Mouse (Mus musculus) testis, adult 2 months (tissue): ENCODE data around the gene Stab2. TPM values are rescaled to one million over a fixed set of nuclear protein-coding genes. Genes with fewer than 3 reads are reported as not detected.

Source experiments
- H3K27ac ChIP-seq: fragments of 200-500 bp; 2 replicates; pipeline ENCODE4 v1.5.1; 2012; ENCODE audit warnings: low read depth, low read length; ENCODE audit not compliant: control insufficient read depth, insufficient read depth
- H3K27me3 ChIP-seq: fragments of 200-500 bp; 2 replicates; pipeline ENCODE4 v1.6.1; 2012; ENCODE audit warnings: mild to moderate bottlenecking, low read length, moderate library complexity; ENCODE audit not compliant: control insufficient read depth, insufficient read depth
- H3K36me3 ChIP-seq: fragments of 200-500 bp; 2 replicates; pipeline ENCODE4 v1.6.1; 2012; ENCODE audit warnings: mild to moderate bottlenecking, low read length; ENCODE audit not compliant: control insufficient read depth, insufficient read depth
- H3K4me1 ChIP-seq: fragments of 200-500 bp; 2 replicates; pipeline ENCODE4 v1.6.1; 2012; ENCODE audit warnings: low read length; ENCODE audit not compliant: control insufficient read depth, insufficient read depth
- H3K4me3 ChIP-seq: fragments of 200-500 bp; 2 replicates; pipeline ENCODE4 v1.5.1; 2012; ENCODE audit warnings: low read depth, mild to moderate bottlenecking, low read length, moderate library complexity, mixed read lengths; ENCODE audit not compliant: control insufficient read depth
- CTCF ChIP-seq: fragments of 200-500 bp; IDR thresholded peaks from 2 replicates; pipeline ENCODE4 v1.5.1; 2012; ENCODE audit warnings: low read depth, mild to moderate bottlenecking, inconsistent platforms, low read length, moderate library complexity; ENCODE audit not compliant: control insufficient read depth, insufficient read depth, insufficient replicate concordance
- POLR2A ChIP-seq: fragments of 200-500 bp; IDR thresholded peaks from 2 replicates; pipeline ENCODE4 v1.6.1; 2012; ENCODE audit warnings: low read depth, mild to moderate bottlenecking, inconsistent platforms, low read length, moderate library complexity; ENCODE audit not compliant: control insufficient read depth
- polyA plus RNA-seq: library from polyadenylated mRNA; depleted of rRNA; stranded (reverse); fragments of >200 nt; gene quantifications from 2 replicates; pipeline ENCODE4 v1.2.3, GENCODE M21; 2012

Stab2 gene
- polyA plus RNA-seq, 1 experiment: 6.5 TPM

DNA sequence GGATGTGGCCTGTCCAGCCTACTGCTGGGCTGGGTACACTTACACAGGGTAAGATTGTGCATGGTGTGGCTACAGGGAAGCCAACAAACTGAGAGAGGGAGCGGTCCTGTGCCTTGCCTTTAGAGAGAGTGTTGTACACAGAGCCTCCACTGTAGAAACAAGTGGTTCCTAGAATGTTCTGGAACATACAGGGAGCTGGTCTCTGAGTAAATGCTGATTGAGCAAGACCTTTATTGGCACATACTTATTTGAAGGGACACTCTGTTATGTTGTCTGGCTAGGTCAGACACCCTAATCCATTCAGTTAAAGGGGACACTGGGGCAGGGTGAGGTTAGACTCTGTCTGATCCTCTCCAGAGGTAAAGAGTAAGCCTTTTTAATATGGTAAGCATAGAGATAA is 84.2 kb downstream of the Stab2 start:
- H3K27me3 ChIP-seq: no peaks in the 10 kb centered on the region
- no peak overlapping the region for H3K27ac ChIP-seq
- no peak for TF ChIP-seq POLR2A
- TF ChIP-seq CTCF: no peak
- no peak overlapping the region for H3K4me3 ChIP-seq
- no peaks in the 10 kb centered on the region for H3K4me1 ChIP-seq
- H3K36me3 ChIP-seq: no peaks in the 10 kb centered on the region

DNA sequence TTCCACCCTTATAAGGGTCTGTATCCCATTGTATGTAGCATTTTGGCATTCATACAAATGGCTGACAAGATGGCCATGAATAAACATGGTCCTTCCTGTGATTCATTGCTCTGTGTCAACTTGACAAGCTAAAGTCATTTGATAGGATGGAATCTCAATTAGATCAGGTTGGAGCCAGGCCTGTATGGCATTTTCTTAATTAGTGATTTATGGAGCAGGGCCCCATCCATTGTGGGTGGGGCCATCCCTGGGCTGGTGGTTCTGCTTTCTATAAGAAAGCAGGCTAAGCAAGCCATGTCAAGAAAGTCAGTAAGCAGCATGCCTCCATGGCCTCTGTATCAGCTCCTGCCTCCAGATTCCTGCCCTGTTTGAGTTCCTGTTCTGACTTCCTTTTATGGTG is 92.2 kb downstream of the Stab2 start:
- no peak for TF ChIP-seq POLR2A
- TF ChIP-seq CTCF: no peak
- no peak overlapping the region for H3K4me3 ChIP-seq
- H3K27ac ChIP-seq: no peak overlapping the region
- H3K27me3 ChIP-seq: no peaks in the 10 kb centered on the region
- no peaks in the 10 kb centered on the region for H3K36me3 ChIP-seq
- peaks cover under 1% of the 10 kb centered on the region for H3K4me1 ChIP-seq

DNA sequence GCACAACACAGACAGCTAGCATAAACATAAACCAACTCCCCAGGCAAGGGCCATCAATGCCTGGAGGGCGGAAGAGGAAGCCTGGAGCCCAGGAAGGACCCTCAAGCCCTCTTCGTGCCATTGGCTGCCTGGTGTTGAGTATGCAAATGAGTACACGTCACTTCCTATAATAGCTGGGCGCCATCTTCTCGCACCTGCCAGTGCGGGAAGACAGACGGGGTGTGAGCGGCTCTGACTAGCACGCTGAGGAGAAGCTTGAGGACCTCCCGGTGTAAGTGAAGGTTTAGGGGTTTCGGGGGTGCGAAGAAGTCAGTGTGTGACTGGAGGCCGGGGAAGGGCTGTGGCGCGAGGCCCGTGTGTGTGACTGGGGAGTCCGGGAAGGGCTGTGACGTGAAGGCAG is 99.3 kb downstream of the Stab2 start:
- no peaks in the 10 kb centered on the region; the same call in 1 of the 2 replicates for H3K36me3 ChIP-seq
- H3K4me1 ChIP-seq: peaks cover 8% of the 10 kb centered on the region
- TF ChIP-seq POLR2A: peak; percentile 91
- TF ChIP-seq CTCF: no peak
- no peaks in the 10 kb centered on the region for H3K27me3 ChIP-seq
- peak overlapping the region; percentile 90 for H3K4me3 ChIP-seq
- peak overlapping the region; percentile 82 for H3K27ac ChIP-seq

DNA sequence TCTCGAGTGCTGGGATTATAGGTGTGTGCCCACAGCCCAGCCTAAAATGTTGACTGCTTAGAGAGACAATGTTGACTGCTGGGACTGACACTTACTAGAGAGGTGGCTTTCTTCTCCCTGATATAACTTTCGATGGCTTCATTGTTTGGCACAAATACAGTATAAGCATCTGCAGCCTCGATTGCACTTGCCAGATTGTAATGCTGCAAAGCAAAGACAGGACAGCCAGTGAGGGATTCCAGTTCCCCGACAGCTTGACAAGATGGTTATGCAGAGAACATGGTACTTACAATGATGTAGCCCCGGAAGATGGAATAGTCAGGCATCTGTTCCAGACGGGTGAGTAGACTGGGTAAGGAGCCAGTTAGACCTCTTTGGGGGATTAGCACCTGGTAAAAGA is 100.8 kb downstream of the Stab2 start:
- peaks cover 8% of the 10 kb centered on the region for H3K4me1 ChIP-seq
- H3K36me3 ChIP-seq: no peaks in the 10 kb centered on the region; the same call in 1 of the 2 replicates
- no peaks in the 10 kb centered on the region for H3K27me3 ChIP-seq
- H3K4me3 ChIP-seq: no peak overlapping the region
- TF ChIP-seq CTCF (no peak), POLR2A (no peak)
- H3K27ac ChIP-seq: no peak overlapping the region

DNA sequence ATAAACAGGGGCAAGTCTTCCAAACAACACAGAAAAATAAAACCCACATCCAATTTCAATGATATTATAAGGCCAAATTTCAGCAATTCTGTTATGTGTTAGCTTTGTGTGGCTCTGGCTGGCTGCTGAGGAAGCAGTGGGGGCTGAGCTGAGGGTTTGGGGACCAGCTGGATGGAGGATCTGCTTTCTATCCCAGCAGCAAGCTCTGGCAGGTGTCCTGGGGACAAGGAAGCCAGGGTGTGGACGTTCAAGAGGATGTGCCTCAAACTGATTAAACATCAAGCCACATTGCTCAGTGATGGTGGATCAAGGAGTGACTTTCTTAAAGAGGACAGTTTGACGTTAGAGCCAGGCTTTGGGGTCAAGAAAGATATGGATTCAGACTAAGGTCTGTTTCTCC is 112.3 kb downstream of the Stab2 start:
- TF ChIP-seq POLR2A (no peak), CTCF (no peak)
- H3K27ac ChIP-seq: no peak overlapping the region
- no peaks in the 10 kb centered on the region for H3K27me3 ChIP-seq
- H3K4me1 ChIP-seq: no peaks in the 10 kb centered on the region
- H3K4me3 ChIP-seq: no peak overlapping the region
- no peaks in the 10 kb centered on the region for H3K36me3 ChIP-seq

DNA sequence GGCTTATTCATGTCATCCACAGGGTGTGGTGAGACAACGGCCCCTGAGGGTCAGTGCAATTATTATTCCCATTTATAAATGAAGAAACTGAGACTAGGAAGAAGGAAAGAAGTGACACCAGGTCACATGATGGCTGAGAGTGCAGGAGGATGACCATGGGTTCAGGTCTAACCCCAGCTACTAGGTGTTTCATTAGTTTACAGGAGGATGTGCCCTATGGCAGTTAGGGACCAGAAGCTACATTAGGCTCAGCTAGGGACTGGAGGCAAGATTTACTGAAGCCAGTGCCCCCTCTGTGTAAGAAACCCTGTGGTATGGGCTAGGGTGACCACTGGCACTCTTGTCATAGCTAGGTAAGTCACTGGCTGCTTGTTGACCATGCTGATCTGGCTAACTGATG is 116.8 kb downstream of the Stab2 start:
- Histone ChIP-seq H3K36me3 (no peaks in the 10 kb centered on the region), H3K4me3 (no peak overlapping the region), H3K27ac (peak overlapping the region; percentile 66), H3K4me1 (no peaks in the 10 kb centered on the region; the same call in 1 of the 2 replicates), H3K27me3 (no peaks in the 10 kb centered on the region)
- TF ChIP-seq POLR2A: no peak
- no peak for TF ChIP-seq CTCF

DNA sequence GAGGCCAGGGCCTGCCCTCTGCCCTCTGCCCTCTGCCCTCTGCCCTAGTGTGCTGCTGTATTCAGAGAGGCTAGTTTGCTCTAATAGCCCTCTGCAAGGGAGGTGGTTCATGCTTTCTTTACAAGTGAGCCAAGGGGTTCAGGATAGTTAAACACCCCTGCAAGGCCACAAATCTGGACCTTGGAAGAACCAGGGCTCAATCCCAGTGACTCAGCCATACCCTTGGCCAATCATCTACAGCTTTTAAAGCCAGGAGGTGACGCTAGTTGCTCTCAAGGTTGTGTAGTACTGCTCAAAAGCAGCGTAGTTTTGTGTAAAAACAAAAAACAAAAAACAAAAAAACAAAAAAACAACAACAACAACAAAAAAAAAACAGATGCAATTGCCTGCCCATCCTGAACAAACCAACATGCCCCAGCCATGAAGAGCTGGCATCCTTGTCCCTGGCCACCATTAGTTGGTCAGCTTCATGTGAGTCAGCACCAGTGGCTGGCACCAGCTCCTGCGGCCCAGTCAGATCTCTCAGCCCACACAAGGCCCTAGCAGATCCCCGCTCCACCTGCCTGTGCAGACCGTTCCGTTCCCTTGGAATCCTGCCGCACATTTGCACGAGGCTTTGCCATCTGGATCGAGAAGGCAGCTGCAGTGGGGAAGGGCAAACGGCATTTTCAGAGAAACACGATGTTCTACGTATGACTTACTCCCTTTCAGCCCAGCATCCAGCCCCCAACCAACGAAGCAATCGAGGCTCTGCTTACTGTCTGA is 117.5 kb downstream of the Stab2 start:
- Histone ChIP-seq H3K4me1 (no peaks in the 10 kb centered on the region; the same call in 1 of the 2 replicates), H3K27me3 (no peaks in the 10 kb centered on the region), H3K4me3 (no peak overlapping the region), H3K27ac (peak overlapping the region; percentile 66), H3K36me3 (no peaks in the 10 kb centered on the region)
- no peak for TF ChIP-seq POLR2A
- no peak for TF ChIP-seq CTCF
